ENCODE assay signal across 13 mouse cellular contexts in the genomic region with DNA sequence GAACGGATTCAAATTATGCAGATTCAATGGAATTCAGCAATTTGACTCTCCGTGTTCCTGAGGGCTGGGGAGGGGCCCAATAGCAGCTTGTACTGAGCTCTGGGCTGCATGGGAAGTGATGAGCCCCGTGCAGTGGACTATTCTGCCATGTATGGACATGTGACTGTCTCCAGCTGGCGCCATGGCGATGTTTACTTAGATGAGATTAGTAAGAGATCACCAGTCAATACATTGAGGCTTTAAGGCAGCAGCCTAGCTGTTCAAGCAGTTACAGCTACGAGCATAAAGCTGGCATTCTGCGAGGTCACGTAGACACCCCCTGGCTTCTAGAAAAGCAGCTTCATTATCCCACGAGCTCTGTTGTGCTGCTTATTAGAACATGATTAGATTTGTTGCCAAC.
DNase-seq lines count a peak whose midpoint lies in the region; ATAC-seq and TF ChIP-seq lines count a peak whose summit lies in the region.
"Had no signal": no experiment of that assay in that cellular context is flagged by ENCODE, and none has a peak within 500 bp of the region (broad histone marks: within the 10 kb centered on the region; RNA-seq: fewer than 3 reads in every experiment).

No protein-coding gene starts in this region.

- H3K36me3 ChIP-seq in embryonic facial prominence, embryonic 13.5 days, result 0 out of 2 replicates have a peak, but pooled peaks cover 3% of the 10 kb centered on the region
- no peaks in the 10 kb centered on the region for H3K36me3 ChIP-seq in embryonic facial prominence, embryonic 10.5 days (replicated peaks)
- no peaks in the 10 kb centered on the region for H3K36me3 ChIP-seq in lung, embryonic 16.5 days (ENCODE audit: control insufficient read depth, insufficient read depth, low read length)
- no peaks in the 10 kb centered on the region for H3K36me3 ChIP-seq in midbrain, embryonic 15.5 days (replicated peaks)
- H3K36me3 ChIP-seq: embryonic facial prominence, embryonic 12.5 days; liver, embryonic 12.5 days had no signal

- no peaks in the 10 kb centered on the region for H3K27me3 ChIP-seq in embryonic facial prominence, embryonic 13.5 days
- H3K27me3 ChIP-seq in embryonic facial prominence, embryonic 10.5 days (replicated peaks; ENCODE audit: low read depth, poor library complexity, severe bottlenecking), result no peaks in the 10 kb centered on the region
- H3K27me3 ChIP-seq in lung, embryonic 16.5 days (ENCODE audit: control insufficient read depth, insufficient read depth, low read depth, low read length), result no peaks in the 10 kb centered on the region
- no peaks in the 10 kb centered on the region for H3K27me3 ChIP-seq in midbrain, embryonic 15.5 days (replicated peaks)
- H3K27me3 ChIP-seq: embryonic facial prominence, embryonic 12.5 days; liver, embryonic 12.5 days had no signal

- no peak overlapping the region for H3K4me3 ChIP-seq in embryonic facial prominence, embryonic 13.5 days
- H3K4me3 ChIP-seq in embryonic facial prominence, embryonic 10.5 days, result no peak overlapping the region
- no peak overlapping the region for H3K4me3 ChIP-seq in lung, embryonic 16.5 days (ENCODE audit: low read length)
- no peak overlapping the region for H3K4me3 ChIP-seq in midbrain, embryonic 15.5 days
- H3K4me3 ChIP-seq in layer of hippocampus, adult 2 months, result no peak overlapping the region
- H3K4me3 ChIP-seq: embryonic facial prominence, embryonic 12.5 days; liver, embryonic 12.5 days had no signal

- 0 out of 2 replicates have a peak overlapping the region, but pooled peaks have one; percentile 27 for H3K9ac ChIP-seq in embryonic facial prominence, embryonic 13.5 days
- H3K9ac ChIP-seq in lung, embryonic 16.5 days (ENCODE audit: low read length), result no peak overlapping the region
- no peak overlapping the region for H3K9ac ChIP-seq in midbrain, embryonic 15.5 days
- H3K9ac ChIP-seq: embryonic facial prominence, embryonic 12.5 days; liver, embryonic 12.5 days had no signal

- no peak for ATAC-seq in embryonic facial prominence, embryonic 13.5 days (ENCODE audit: insufficient number of reproducible peaks, insufficient read depth, low FRiP score, low TSS enrichment, low read depth)
- peak; percentile 61 for ATAC-seq in lung, embryonic 16.5 days (ENCODE audit: low read depth)
- peak; percentile 73 for ATAC-seq in midbrain, embryonic 15.5 days (replicated peaks)
- ATAC-seq: inflammation-experienced regulatory T-cells, adult 6 months; liver, embryonic 12.5 days had no signal

- WGBS in embryonic facial prominence, embryonic 13.5 days, result 46% methylated on average over 9 of the region's 9 CpGs
- 67% methylated on average over 9 of the region's 9 CpGs for WGBS in embryonic facial prominence, embryonic 10.5 days
- WGBS in lung, embryonic 16.5 days, result 42% methylated on average over 9 of the region's 9 CpGs
- 32% methylated on average over 9 of the region's 9 CpGs for WGBS in midbrain, embryonic 15.5 days

- H3K9me3 ChIP-seq in embryonic facial prominence, embryonic 13.5 days, result peaks cover 6% of the 10 kb centered on the region; the same call in 1 of the 2 replicates
- 0 out of 2 replicates have a peak, but pooled peaks cover under 1% of the 10 kb centered on the region for H3K9me3 ChIP-seq in embryonic facial prominence, embryonic 10.5 days
- no peaks in the 10 kb centered on the region for H3K9me3 ChIP-seq in lung, embryonic 16.5 days (ENCODE audit: control insufficient read depth, low read length)
- H3K9me3 ChIP-seq in midbrain, embryonic 15.5 days, result 0 out of 2 replicates have a peak, but pooled peaks cover under 1% of the 10 kb centered on the region
- H3K9me3 ChIP-seq: embryonic facial prominence, embryonic 12.5 days; liver, embryonic 12.5 days had no signal

- no peak overlapping the region for H3K27ac ChIP-seq in embryonic facial prominence, embryonic 13.5 days
- no peak overlapping the region for H3K27ac ChIP-seq in embryonic facial prominence, embryonic 10.5 days (replicated peaks)
- H3K27ac ChIP-seq in lung, embryonic 16.5 days (ENCODE audit: low read length), result no peak overlapping the region
- H3K27ac ChIP-seq in midbrain, embryonic 15.5 days, result no peak overlapping the region
- H3K27ac ChIP-seq in layer of hippocampus, adult 2 months, result no peak overlapping the region
- H3K27ac ChIP-seq: embryonic facial prominence, embryonic 12.5 days; liver, embryonic 12.5 days had no signal

- no peak for DNase-seq in embryonic facial prominence, embryonic 10.5 days (ENCODE audit: low spot score)
- DNase-seq in lung, postnatal 10 days, result no peak
- no peak for DNase-seq in layer of hippocampus, adult 2 months (ENCODE audit: low spot score in 2 of 2)
- DNase-seq in c-Kit-positive CD71-positive TER-119-positive erythroid progenitor cells, embryonic 14.5 days (ENCODE audit: low spot score), result no peak
- DNase-seq in right cerebral cortex, postnatal 36 days (ENCODE audit: low spot score in 2 of 2), result no peak
- DNase-seq: cerebellum, adult 9-11 months; kidney, postnatal 25 days had no signal

- no peak overlapping the region for H3K4me2 ChIP-seq in embryonic facial prominence, embryonic 13.5 days
- no peak overlapping the region for H3K4me2 ChIP-seq in lung, embryonic 16.5 days (ENCODE audit: low read depth, low read length)
- no peak overlapping the region for H3K4me2 ChIP-seq in midbrain, embryonic 15.5 days
- H3K4me2 ChIP-seq: embryonic facial prominence, embryonic 12.5 days; liver, embryonic 12.5 days had no signal

- no peak for TF ChIP-seq CTCF in layer of hippocampus, adult 2 months (conservative IDR thresholded peaks at IDR 0.05)

- H3K4me1 ChIP-seq in embryonic facial prominence, embryonic 13.5 days, result peaks cover 6% of the 10 kb centered on the region; the same call in 1 of the 2 replicates
- peaks cover 11% of the 10 kb centered on the region; the same call in 1 of the 2 replicates for H3K4me1 ChIP-seq in embryonic facial prominence, embryonic 10.5 days
- no peaks in the 10 kb centered on the region; the same call in 1 of the 2 replicates for H3K4me1 ChIP-seq in lung, embryonic 16.5 days (replicated peaks; ENCODE audit: control insufficient read depth, insufficient read depth, low read length)
- H3K4me1 ChIP-seq in midbrain, embryonic 15.5 days, result peaks cover 8% of the 10 kb centered on the region; the same call in 1 of the 2 replicates
- H3K4me1 ChIP-seq: embryonic facial prominence, embryonic 12.5 days; liver, embryonic 12.5 days had no signal
